Mouse (Mus musculus) 3134 (cell line): Measurements from ENCODE around the gene Tas2r106.

ENCODE experiments used
- DNase-seq: peaks from one replicate; pipeline ENCODE4 v3.0.0-alpha.2; 2011; ENCODE audit warnings: low spot score; ENCODE audit not compliant: insufficient read length; ENCODE audit errors: extremely low read depth

The Tas2r106 gene

DNA sequence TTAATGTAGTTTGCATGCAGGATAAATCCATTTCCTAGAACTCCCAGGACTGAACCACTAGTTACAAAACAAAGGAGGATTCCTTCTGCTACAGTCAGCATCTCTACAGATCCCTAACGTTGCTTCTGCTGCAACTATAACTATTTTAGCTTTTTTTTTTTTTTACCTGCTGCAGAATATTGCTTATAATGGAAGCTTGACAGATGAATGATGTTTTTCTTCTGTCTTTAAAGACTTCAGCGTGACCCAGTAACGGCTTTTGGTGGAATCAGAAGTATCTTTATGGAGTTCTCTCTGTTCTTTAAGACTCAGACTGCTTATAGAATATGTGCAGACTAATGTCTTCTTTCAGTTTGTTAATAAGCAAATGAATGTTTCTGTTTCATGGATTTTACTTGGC is at the start of gene Tas2r106:
TSS of gene Tas2r106 (minus strand) at position 101 of the 400 bp plus-strand sequence.
- no peak for DNase-seq

DNA sequence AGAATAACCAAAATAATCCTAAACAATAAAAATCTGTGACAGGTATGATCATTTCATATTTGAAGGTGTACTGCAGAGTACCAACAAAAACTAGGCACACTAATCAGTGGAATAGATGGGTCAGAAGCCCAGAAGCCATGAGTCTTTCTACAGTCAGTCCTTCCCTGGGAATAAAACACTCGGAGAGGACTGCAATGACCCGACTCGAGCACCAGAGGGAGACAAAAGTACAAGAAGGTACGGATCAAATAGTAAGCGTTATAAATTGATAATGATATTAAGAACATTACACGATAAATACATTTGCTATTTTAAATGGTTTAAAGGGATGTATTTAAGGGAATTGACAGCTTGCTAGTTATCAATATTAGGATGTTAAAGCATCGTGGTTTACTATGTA is 34.1 kb upstream of the Tas2r106 start:
- DNase-seq: no peak

DNA sequence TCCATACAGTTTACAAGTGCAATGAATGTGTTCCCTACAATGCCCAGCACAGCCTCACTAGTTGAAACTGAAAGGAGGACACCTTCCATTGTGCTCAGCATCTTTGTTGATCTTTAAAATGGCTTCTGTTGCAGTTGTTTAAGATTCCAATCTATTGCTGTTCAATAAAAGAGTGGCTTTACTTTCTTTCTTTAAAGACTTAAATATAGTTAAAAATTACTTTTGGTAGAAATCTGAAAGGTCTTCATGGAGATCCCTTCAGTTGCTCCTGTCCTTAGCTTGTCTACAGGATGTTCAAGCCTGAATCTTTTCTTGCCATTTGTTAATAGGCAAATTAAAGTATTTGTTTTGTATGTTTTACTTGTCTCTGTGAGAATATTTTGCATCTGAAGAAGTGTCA is 11.3 kb upstream of the Tas2r106 start, which contains the start of gene Tas2r114:
TSS of gene Tas2r114 (minus strand) at position 101 of the 400 bp plus-strand sequence.
- DNase-seq: no peak

DNA sequence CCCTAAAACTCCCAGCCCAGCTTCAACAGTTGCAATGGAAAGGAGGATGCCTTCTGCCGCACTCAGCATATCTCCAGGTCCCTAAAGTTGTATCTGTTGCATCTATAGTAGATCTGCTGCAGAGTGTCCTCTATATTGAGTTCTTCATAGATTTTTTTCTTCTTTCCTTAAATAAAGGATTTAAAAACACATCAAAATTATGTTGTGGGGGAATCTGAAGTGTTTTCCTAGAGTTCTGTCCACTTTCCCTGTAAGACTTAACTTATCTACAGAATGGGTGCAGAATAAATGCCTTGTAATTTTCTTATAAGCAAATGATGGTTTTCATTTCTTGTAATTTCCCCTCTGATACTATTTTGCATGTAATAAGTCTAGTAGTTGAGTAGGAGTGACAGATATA is 8.7 kb upstream of the Tas2r106 start, which contains the start of gene Tas2r105:
TSS of gene Tas2r105 (minus strand) at position 101 of the 400 bp plus-strand sequence.
- no peak for DNase-seq

DNA sequence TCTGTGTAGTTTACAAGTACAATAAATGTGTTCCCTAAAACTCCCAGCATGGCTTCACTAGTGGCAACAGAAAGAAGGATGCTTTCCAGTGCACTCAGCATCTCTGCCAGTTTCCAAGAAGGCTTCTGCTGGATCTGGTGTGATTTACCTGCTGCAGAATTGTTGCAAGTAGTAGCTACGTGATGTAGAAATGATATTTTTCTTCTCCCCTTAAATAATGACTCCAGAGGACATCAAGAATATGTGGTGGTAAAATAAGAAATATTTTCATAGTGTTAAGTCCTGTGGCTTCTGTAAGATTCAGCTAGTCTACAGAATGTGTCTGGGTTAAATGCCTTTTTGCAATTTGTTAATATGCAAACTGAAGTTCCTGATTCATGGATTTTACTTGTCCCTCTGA is 7.0 kb upstream of the Tas2r106 start, which contains the start of gene Tas2r104:
TSS of gene Tas2r104 (minus strand) at position 101 of the 400 bp plus-strand sequence.
- no peak for DNase-seq

DNA sequence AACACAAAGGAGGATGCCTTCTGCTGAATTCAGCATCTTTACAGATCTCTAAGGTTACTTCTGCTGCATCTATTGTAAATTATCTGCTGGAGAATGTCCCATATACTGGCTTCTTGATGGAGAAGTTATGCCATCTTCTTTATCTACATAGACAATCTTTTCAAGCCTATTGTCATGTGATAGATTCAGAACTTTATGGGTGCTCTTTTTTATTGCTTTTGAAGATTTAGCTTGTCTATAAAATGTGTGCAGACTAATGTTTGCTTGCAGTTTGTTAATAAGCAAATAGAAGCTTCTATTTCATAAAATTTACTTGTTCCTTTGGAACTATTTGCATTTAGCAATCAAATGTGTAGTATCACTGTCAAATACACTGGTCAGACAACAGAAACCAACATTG is 18.6 kb downstream of the Tas2r106 start, which contains the start of gene Tas2r107:
TSS of gene Tas2r107 (minus strand) at position 101 of the 400 bp plus-strand sequence.
- no peak for DNase-seq

DNA sequence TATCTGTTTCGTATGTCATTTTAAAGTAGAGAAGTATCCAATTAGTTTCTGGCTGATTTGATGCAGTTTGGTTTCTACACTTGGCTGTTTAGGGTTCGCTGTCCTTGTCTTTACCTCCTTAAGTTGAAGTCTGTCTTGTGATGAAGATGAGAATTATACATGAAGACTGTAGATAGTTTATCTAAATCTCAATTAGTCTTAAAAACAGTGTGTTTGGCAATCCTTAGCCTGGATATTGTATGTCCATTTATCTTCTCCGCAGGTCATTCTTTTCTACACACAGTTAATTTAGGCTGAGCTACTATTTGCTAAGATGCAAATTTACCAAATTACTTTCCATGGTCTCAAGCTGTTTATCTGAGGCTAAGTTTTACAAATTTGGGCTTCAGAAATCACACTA is 47.9 kb downstream of the Tas2r106 start, which contains the start of gene Tas2r130:
TSS of gene Tas2r130 (minus strand) at position 101 of the 400 bp plus-strand sequence.
- no peak for DNase-seq
